Mouse (Mus musculus) embryonic facial prominence, embryonic 13.5 days (tissue): Measurements from ENCODE around the gene Sfn. TPM values are rescaled to one million over a fixed set of nuclear protein-coding genes. Genes with fewer than 3 reads are reported as not detected.

Experiments used
- ATAC-seq: fragments of 200-750 bp; cut with Nextera tagmentation; 2 replicates; pipeline ENCODE4 v1.8.0; 2017; ENCODE audit warnings: low read depth; ENCODE audit not compliant: insufficient number of reproducible peaks, insufficient read depth, low FRiP score, low TSS enrichment
- H3K27ac ChIP-seq: fragments of 300-500 bp; sonication (generic); 2 replicates; pipeline ENCODE4 v1.5.1; 2015; ENCODE audit warnings: moderate library complexity, mild to moderate bottlenecking, inconsistent platforms
- H3K27me3 ChIP-seq: fragments of 300-500 bp; sonication (generic); 2 replicates; pipeline ENCODE4 v1.6.1; 2015; ENCODE audit warnings: mild to moderate bottlenecking, inconsistent platforms
- H3K36me3 ChIP-seq: fragments of 300-500 bp; sonication (generic); 2 replicates; pipeline ENCODE4 v1.6.1; 2015; ENCODE audit warnings: mild to moderate bottlenecking, inconsistent platforms
- H3K4me1 ChIP-seq: fragments of 300-500 bp; sonication (generic); 2 replicates; pipeline ENCODE4 v1.6.1; 2015; ENCODE audit warnings: inconsistent platforms
- H3K4me2 ChIP-seq: fragments of 300-500 bp; sonication (generic); 2 replicates; pipeline ENCODE4 v1.6.1; 2015; ENCODE audit warnings: moderate library complexity, mild to moderate bottlenecking, inconsistent platforms
- H3K4me3 ChIP-seq: fragments of 300-500 bp; sonication (generic); 2 replicates; pipeline ENCODE4 v1.5.1; 2015; ENCODE audit warnings: mild to moderate bottlenecking, inconsistent platforms
- H3K9ac ChIP-seq: fragments of 300-500 bp; sonication (generic); 2 replicates; pipeline ENCODE4 v1.6.1; 2015; ENCODE audit warnings: mild to moderate bottlenecking, inconsistent platforms
- H3K9me3 ChIP-seq: fragments of 300-500 bp; sonication (generic); 2 replicates; pipeline ENCODE4 v1.6.1; 2016; ENCODE audit warnings: inconsistent platforms
- WGBS: fragments of 180-500 bp; shearing (Covaris S2); methylation state at CpG from one replicate; pipeline ENCODE4 v1.1.7; 2015; ENCODE audit warnings: mixed read lengths; 5-methylcytosine and 5-hydroxymethylcytosine counted together
- polyA plus RNA-seq: library from polyadenylated mRNA; unstranded; fragments of >200 nt; fragmentation: Nextera tagmentation; extraction: Ambion mirVana; gene quantifications from 2 replicates; pipeline ENCODE4 v1.2.1, GENCODE M21; 2015

The Sfn gene
- polyA plus RNA-seq, 1 experiment from 2014 or later = 142 TPM

DNA sequence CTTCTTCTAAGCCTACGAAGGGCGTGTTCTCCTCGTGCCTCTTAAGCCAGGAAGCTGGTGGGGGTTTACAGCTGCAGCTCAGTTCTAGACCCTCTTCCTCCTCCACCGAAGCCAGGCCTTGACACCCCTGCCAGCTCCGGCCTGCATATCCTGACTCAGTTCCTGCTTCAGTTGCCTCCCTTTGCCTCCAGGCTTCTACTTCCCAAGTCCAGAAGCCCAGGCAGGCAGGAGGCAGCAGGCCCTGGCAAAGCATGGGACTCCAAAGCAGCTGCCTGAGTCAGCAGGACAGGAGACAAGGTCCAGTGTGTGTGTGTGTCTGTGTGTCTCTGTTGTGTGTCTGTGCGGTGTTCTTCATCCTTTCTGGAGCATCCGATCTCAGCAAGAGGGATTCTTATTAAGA is 2.2 kb upstream of the Sfn start:
- Histone ChIP-seq H3K9ac (no peak overlapping the region), H3K27ac (0 out of 2 replicates have a peak overlapping the region, but pooled peaks have one; percentile 12)
- no peak for ATAC-seq

GRCm38 (mm10) chr4:133603056-133603455 is 1.1 kb upstream of the Sfn start:
- Histone ChIP-seq H3K9me3 (no peaks in the 10 kb centered on the region), H3K36me3 (peaks cover 41% of the 10 kb centered on the region), H3K4me1 (peaks cover 41% of the 10 kb centered on the region), H3K4me3 (no peak overlapping the region), H3K9ac (no peak overlapping the region), H3K27me3 (peaks cover 51% of the 10 kb centered on the region), H3K4me2 (no peak overlapping the region), H3K27ac (0 out of 2 replicates have a peak overlapping the region, but pooled peaks have one; percentile 56)
- WGBS = 90% methylated on average over 5 of the region's 5 CpGs
- no peak for ATAC-seq

More for the DNA sequence above, 2.2 kb upstream of the Sfn start:
- peaks cover 48% of the 10 kb centered on the region for H3K36me3 ChIP-seq
- H3K4me2 ChIP-seq = no peak overlapping the region
- no peak overlapping the region for H3K4me3 ChIP-seq
- H3K27me3 ChIP-seq = peaks cover 40% of the 10 kb centered on the region
- no peaks in the 10 kb centered on the region for H3K9me3 ChIP-seq
- H3K4me1 ChIP-seq = peaks cover 36% of the 10 kb centered on the region
- 78% methylated on average over 7 of the region's 7 CpGs for WGBS

GRCm38 (mm10) chr4:133600306-133600705 is 1.7 kb downstream of the Sfn start:
- peaks cover 26% of the 10 kb centered on the region for H3K4me1 ChIP-seq
- peak overlapping the region; percentile 56 for H3K4me3 ChIP-seq
- H3K36me3 ChIP-seq = peaks cover 16% of the 10 kb centered on the region
- peak overlapping the region; percentile 80 for H3K4me2 ChIP-seq
- WGBS = 13% methylated on average over 9 of the region's 9 CpGs
- H3K27ac ChIP-seq = peak overlapping the region; percentile 84
- H3K9me3 ChIP-seq = no peaks in the 10 kb centered on the region
- H3K9ac ChIP-seq = peak overlapping the region; percentile 71
- no peak for ATAC-seq
- peaks cover 55% of the 10 kb centered on the region for H3K27me3 ChIP-seq

DNA sequence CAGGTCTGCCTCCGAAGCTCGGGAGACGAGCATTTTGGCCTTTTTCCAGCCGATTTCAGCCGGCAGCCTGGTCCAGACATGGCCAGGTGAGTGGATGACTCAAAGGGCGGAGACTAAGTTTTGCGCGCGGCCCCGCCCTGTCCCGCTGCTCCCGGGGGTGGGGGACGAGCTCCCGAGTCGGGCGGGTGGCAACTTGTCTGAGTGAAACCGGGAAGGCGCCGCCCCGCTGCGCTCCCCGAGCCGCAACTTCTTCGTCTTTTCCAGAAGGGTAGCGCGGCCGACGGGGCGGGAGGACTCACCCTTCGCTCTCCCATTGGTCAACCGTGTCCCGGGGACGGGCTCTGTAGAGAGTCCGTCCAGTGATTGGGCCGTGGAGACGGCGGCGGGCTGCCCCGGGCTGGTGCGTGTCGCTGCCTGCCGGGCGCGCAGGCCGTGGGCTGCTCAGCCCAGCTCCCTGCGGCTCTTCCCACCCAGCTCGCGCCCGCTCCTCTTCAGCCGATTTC is 2.3 kb downstream of the Sfn start:
- Histone ChIP-seq H3K9ac (peak overlapping the region; percentile 71), H3K4me2 (peak overlapping the region; percentile 80), H3K27ac (peak overlapping the region; percentile 84), H3K9me3 (no peaks in the 10 kb centered on the region), H3K36me3 (peaks cover 9% of the 10 kb centered on the region), H3K4me1 (peaks cover 26% of the 10 kb centered on the region), H3K4me3 (peak overlapping the region; percentile 56), H3K27me3 (peaks cover 55% of the 10 kb centered on the region)
- WGBS = under 1% methylated on average over 50 of the region's 50 CpGs
- ATAC-seq = peak; percentile 87

GRCm38 (mm10) chr4:133599116-133599515 is 2.9 kb downstream of the Sfn start:
- Histone ChIP-seq H3K36me3 (peaks cover 7% of the 10 kb centered on the region), H3K4me2 (peak overlapping the region; percentile 80), H3K4me3 (peak overlapping the region; percentile 56), H3K9ac (peak overlapping the region; percentile 71), H3K9me3 (no peaks in the 10 kb centered on the region), H3K4me1 (peaks cover 26% of the 10 kb centered on the region), H3K27me3 (peaks cover 55% of the 10 kb centered on the region), H3K27ac (peak overlapping the region; percentile 84)
- 14% methylated on average over 7 of the region's 7 CpGs for WGBS
- no peak for ATAC-seq

- Histone ChIP-seq H3K36me3 (peaks cover 2% of the 10 kb centered on the region; the same call in 1 of the 2 replicates), H3K27ac (peak overlapping the region; percentile 84), H3K4me2 (no peak overlapping the region), H3K9me3 (no peaks in the 10 kb centered on the region), H3K9ac (no peak overlapping the region), H3K4me3 (no peak overlapping the region; the same call in 1 of the 2 replicates), H3K4me1 (peaks cover 26% of the 10 kb centered on the region), H3K27me3 (peaks cover 55% of the 10 kb centered on the region)
- ATAC-seq = no peak
- whole genome bisulfite sequencing = 38% methylated on average over 4 of the region's 4 CpGs
Measured at GRCm38 (mm10) chr4:133598616-133599015, 3.4 kb downstream of the Sfn start.

- peaks cover 16% of the 10 kb centered on the region for H3K36me3 ChIP-seq
- H3K27me3 ChIP-seq = peaks cover 32% of the 10 kb centered on the region
- no peaks in the 10 kb centered on the region for H3K9me3 ChIP-seq
- H3K4me2 ChIP-seq = no peak overlapping the region
- H3K9ac ChIP-seq = no peak overlapping the region
- no peak for ATAC-seq
- H3K4me3 ChIP-seq = no peak overlapping the region
- no peak overlapping the region for H3K27ac ChIP-seq
- H3K4me1 ChIP-seq = peaks cover 14% of the 10 kb centered on the region
- 77% methylated on average over 6 of the region's 6 CpGs for WGBS
Measured at GRCm38 (mm10) chr4:133596084-133596483, 5.9 kb downstream of the Sfn start.

DNA sequence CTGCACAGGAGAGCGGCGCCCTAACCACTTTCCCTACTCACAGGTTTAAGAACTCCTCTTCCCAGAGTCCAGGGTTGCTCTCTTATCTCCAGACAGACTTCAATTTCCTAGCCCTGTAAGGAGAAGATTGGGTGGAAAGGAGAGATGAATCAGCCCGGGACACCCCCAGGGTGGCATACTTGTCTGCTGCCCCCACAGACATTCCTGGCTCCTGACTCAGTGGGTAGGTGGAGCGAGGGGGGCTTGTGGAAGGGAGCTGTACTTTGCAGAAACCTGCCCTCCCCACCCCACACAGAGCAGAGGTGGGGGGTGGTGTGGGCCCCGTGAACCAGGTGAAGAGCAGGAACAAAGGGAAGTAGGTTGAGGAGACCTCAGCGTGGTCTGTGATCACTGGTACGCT is 6.4 kb downstream of the Sfn start:
- WGBS = 55% methylated on average over 7 of the region's 7 CpGs
- Histone ChIP-seq H3K4me3 (no peak overlapping the region), H3K9me3 (no peaks in the 10 kb centered on the region), H3K4me1 (peaks cover 14% of the 10 kb centered on the region), H3K27ac (peak overlapping the region; percentile 44; the same call in 1 of the 2 replicates), H3K9ac (0 out of 2 replicates have a peak overlapping the region, but pooled peaks have one; percentile 27), H3K4me2 (no peak overlapping the region), H3K27me3 (peaks cover 27% of the 10 kb centered on the region), H3K36me3 (peaks cover 22% of the 10 kb centered on the region)
- no peak for ATAC-seq

DNA sequence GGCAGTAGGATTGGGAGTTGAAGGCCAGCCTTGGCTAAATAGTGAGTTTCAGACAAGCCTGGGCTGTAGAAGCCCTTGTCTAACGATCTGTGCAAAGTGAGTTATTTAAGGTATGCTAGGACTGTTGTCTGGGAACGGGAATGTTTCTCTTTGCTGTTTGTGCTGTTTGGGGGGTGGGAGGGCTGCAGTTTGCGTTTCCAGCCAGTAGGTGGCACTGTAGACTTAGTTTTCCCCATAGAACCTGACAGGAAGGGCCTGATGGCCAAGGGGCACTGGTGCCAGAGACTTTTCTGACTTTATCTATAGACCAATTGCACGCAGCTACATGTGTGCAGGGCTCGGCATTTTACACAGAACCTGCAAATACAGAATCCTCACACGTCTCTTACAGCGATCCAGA is 9.4 kb downstream of the Sfn start:
- Histone ChIP-seq H3K36me3 (peaks cover 52% of the 10 kb centered on the region), H3K4me2 (no peak overlapping the region), H3K9me3 (no peaks in the 10 kb centered on the region), H3K27me3 (no peaks in the 10 kb centered on the region), H3K9ac (no peak overlapping the region), H3K4me1 (no peaks in the 10 kb centered on the region), H3K27ac (no peak overlapping the region), H3K4me3 (no peak overlapping the region)
- WGBS = 30% methylated on average over 7 of the region's 7 CpGs
- no peak for ATAC-seq

GRCm38 (mm10) chr4:133584059-133584951 is 17.7 kb downstream of the Sfn start, which contains the start of gene Gpn2:
Gpn2 (plus strand) TSS chr4:133584362.
- WGBS = 2% methylated on average over 65 of the region's 65 CpGs
- H3K4me2 ChIP-seq = peak within 1 kb of the TSS; percentile 100
- ATAC-seq = peak; percentile 17; the same call in 1 of the 2 replicates
- no peaks in the 10 kb centered on the region for H3K27me3 ChIP-seq
- no peaks in the 10 kb centered on the region for H3K9me3 ChIP-seq
- peak within 1 kb of the TSS; percentile 89 for H3K9ac ChIP-seq
- peak within 1 kb of the TSS; percentile 87 for H3K27ac ChIP-seq
- peaks cover 66% of the 10 kb centered on the region for H3K36me3 ChIP-seq
- H3K4me3 ChIP-seq = peak within 1 kb of the TSS; percentile 74
- H3K4me1 ChIP-seq = peaks cover 15% of the 10 kb centered on the region

DNA sequence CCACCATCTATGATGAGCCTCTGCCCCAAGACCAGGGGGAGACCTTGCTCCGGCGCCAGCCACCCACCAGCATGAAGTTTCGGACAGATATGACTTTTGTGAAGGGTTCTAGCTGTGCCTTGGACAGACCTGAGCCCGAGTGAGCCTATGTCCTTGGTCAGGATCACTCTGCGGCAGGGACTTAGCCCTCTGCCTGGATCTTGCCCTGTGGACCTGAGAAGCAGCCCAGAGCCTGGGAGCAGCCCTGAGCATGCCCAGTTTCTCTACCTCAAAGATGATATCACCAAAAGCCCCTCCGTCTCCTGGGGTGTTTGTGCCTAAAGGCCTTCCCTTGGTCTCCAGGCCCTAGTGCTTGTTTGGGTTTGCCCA is 18.3 kb downstream of the Sfn start:
- Histone ChIP-seq H3K9me3 (no peaks in the 10 kb centered on the region), H3K36me3 (peaks cover 66% of the 10 kb centered on the region), H3K4me1 (peaks cover 15% of the 10 kb centered on the region), H3K4me3 (peak overlapping the region; percentile 74), H3K27ac (peak overlapping the region; percentile 87), H3K4me2 (peak overlapping the region; percentile 100), H3K27me3 (no peaks in the 10 kb centered on the region), H3K9ac (peak overlapping the region; percentile 89)
- no peak for ATAC-seq
- 58% methylated on average over 6 of the region's 6 CpGs for WGBS
